Mouse (Mus musculus): Measurements from ENCODE around the gene Scgb1b3. TPM values are rescaled to one million over a fixed set of nuclear protein-coding genes. Genes with fewer than 3 reads are reported as not detected.

The Scgb1b3 gene
- polyA plus RNA-seq (2012; ENCODE audit: insufficient read depth, insufficient read length, low replicate concordance, missing spikeins) = not detected in 2 replicates

GRCm38 (mm10) chr7:31375292-31375691, at the start of gene Scgb1b3:
Gene Scgb1b3 (plus strand): TSS chr7:31375592.
- 73% methylated on average over 3 of the region's 3 CpGs for WGBS
- TF ChIP-seq POLR2A (IDR thresholded peaks at IDR 0.05; ENCODE audit: insufficient read depth, low read depth, low read length) (no peak), CTCF (IDR thresholded peaks at IDR 0.05; ENCODE audit: insufficient read depth, low read depth, low read length) (no peak)
- no peak within 1 kb of the TSS for H3K27ac ChIP-seq (ENCODE audit: insufficient read depth, low read depth, low read length)
- H3K4me3 ChIP-seq (ENCODE audit: insufficient read depth, low read depth, low read length) = no peak within 1 kb of the TSS
- H3K4me1 ChIP-seq (ENCODE audit: control insufficient read depth, insufficient read depth, low read length) = no peaks in the 10 kb centered on the region

- TF ChIP-seq CTCF (IDR thresholded peaks at IDR 0.05; ENCODE audit: insufficient read depth, low read depth, low read length) (no peak), POLR2A (IDR thresholded peaks at IDR 0.05; ENCODE audit: insufficient read depth, low read depth, low read length) (no peak)
- Histone ChIP-seq H3K4me1 (ENCODE audit: control insufficient read depth, insufficient read depth, low read length) (no peaks in the 10 kb centered on the region), H3K4me3 (ENCODE audit: insufficient read depth, low read depth, low read length) (no peak within 1 kb of the TSS), H3K27ac (ENCODE audit: insufficient read depth, low read depth, low read length) (no peak within 1 kb of the TSS)
- 66% methylated on average over 4 of the region's 4 CpGs for WGBS
Observed at GRCm38 (mm10) chr7:31362022-31362560, 13.3 kb upstream of the Scgb1b3 start, which contains the start of gene Scgb2b3. Gene Scgb2b3 (minus strand): TSS chr7:31362072.

Other genes starting within 250 kb of the Scgb1b3 start
- not detected in 2 replicates for gene Scn1b, start 248.6 kb upstream of the Scgb1b3 start, polyA plus RNA-seq (2012; ENCODE audit: insufficient read depth, insufficient read length, low replicate concordance, missing spikeins)
- gene Gramd1a, start 219.7 kb upstream of the Scgb1b3 start, polyA plus RNA-seq (2012; ENCODE audit: insufficient read depth, insufficient read length, low replicate concordance, missing spikeins) = not detected in 2 replicates
- gene Scgb2b2, start 85.1 kb upstream of the Scgb1b3 start, polyA plus RNA-seq (2012; ENCODE audit: insufficient read depth, insufficient read length, low replicate concordance, missing spikeins) = not detected in 2 replicates
- not detected in 2 replicates for gene Scgb1b2, start 83.8 kb upstream of the Scgb1b3 start, polyA plus RNA-seq (2012; ENCODE audit: insufficient read depth, insufficient read length, low replicate concordance, missing spikeins)
- not detected in 2 replicates for gene Scgb2b3, start 13.5 kb upstream of the Scgb1b3 start, polyA plus RNA-seq (2012; ENCODE audit: insufficient read depth, insufficient read length, low replicate concordance, missing spikeins)